Mouse (Mus musculus) liver, postnatal 0 days (tissue): ENCODE measurements around the gene Hspb6.

Experiments
- CTCF ChIP-seq: sonication (generic); IDR thresholded peaks from 2 replicates; pipeline ENCODE4 v1.5.1; 2016; ENCODE audit warnings: antibody characterized with exemption, low read depth
- EP300 ChIP-seq: IDR thresholded peaks from 2 replicates; pipeline ENCODE4 v1.6.1; 2016; ENCODE audit warnings: antibody characterized with exemption, low read depth, mild to moderate bottlenecking

DNA sequence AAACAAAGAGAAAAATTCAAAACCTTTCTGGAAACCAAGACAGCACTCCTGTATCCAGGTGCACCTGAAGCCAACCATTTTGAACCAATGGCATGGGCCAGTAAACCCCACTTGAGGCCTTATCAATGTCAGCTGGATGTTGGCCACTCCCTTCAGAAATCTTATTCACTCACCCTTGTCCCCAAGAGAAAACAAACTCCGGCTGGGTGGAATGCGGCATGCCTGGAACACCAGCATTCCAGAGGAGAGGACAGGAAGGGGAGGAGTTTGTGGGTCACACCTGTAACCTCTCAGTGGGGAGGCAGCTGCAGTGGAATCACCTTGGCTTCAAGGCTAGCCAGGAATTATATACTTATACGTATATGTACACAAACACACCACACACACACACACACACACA lies 50.6 kb downstream of the Hspb6 start:
- TF ChIP-seq CTCF (no peak), EP300 (no peak)
